Mouse (Mus musculus) telencephalon, adult 2 months (tissue): ENCODE measurements at regions not wholly inside any gene's neighbourhood (a gene's known extent, or its start where the extent isn't known, plus 50 kb on each side); places are given as distances from the start of the nearest gene placed in this dataset.

Experiments
- DNase-seq: peaks from one replicate; pipeline ENCODE4 v3.0.0-alpha.2; 2011; ENCODE audit warnings: low read depth, low spot score

DNA sequence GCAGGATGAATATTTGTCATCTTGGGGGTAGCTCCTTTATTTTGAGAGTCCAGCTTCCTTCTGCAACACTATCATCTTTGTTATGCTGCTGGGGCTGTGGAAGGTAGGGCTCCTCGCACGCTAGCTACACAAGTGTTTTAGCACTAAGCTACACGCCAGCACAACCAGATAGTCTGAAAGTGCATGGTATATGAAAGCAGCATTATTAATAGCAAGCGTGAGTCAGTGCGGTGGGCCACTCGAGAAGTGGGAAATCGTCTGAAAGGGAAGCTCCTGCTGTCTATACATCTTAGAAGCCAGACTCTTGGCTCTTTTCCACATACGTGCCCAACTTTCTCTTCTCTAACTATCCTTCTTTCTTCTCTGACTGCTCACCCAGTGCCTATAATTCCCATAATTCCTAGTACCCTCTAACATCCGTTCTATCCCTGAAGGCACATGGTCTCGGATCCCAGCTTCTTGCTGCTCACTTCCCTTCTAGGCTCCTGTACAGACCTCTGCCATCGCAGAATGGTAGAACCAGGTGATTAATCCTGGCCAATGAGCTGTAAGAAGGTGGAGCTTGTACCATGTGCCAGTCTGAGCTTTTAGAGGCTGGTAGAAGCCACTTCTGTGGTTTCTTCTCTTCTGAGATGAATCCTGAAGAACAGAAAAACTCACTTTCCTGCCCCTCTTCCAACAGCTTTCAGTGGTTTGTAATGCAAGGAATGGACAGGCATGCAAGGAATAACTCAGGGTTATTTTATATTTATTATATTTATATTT lies 55.5 kb downstream of the E030025P04Rik start:
- DNase-seq: peak; percentile 43

DNA sequence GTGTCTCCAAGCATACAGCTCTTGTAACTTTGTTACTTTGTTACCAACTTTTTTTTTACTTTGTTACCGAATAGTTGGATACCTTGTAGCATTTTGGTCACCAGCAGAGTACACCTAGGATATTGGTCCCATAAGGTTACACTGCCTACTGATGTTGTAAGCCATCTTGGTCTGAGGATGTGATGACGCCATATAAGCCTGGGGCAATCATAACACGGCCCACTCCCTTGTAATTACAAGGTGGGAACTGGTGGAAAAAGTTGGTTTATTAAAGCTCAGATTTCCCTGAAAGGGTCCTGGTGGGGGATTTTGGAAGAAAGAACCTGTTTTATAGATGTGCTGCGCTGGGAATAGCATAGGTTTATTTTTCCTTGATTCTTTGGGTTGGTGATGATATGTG lies 62.2 kb downstream of the E030025P04Rik start:
- DNase-seq: no peak

DNA sequence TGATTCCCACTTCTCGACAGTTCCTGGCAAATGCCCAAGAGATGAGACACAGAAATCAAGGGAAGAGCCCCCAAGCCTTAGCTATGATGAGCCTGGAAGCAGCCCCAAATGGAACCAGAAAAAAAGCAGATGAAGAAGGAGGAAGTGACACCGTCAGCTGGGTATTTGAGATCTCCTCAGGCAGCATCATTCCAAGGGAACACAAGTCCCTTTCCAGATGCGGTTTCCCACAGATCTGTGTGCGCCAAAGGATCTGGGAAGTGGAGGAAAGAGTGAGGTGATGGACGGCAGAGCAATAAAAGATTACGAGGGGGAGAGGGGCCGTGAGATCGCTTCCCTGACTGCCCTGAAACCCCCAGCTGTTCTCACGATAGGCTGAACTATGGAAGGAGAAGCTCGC lies 62.7 kb downstream of the E030025P04Rik start:
- DNase-seq: no peak

DNA sequence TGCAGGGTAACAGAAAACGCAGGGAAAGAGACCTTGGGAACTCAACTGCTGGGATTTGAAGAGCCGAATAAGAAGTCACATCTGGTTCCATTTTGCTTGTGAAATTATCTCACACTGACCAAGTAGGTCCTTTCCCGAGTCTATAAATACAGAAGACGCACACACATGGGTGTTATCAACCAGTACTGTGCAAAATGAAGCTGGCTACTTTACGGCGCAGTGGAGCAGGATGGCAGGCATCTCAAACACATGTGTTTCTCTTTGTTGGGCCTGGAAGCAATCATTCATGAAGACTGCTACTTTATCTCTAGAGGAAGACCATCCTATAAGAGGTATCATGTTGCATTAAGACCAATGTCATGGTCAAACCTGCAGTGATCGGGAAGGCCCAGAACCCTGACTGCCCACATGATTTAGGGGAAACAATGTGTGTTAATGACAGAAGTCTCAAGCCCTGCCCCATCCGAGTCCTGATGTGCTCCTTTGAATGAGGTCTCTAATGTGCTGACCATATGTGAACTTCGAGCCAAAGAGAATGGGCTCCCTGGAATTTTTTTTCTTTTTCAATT lies 63.2 kb downstream of the E030025P04Rik start:
- DNase-seq: no peak

DNA sequence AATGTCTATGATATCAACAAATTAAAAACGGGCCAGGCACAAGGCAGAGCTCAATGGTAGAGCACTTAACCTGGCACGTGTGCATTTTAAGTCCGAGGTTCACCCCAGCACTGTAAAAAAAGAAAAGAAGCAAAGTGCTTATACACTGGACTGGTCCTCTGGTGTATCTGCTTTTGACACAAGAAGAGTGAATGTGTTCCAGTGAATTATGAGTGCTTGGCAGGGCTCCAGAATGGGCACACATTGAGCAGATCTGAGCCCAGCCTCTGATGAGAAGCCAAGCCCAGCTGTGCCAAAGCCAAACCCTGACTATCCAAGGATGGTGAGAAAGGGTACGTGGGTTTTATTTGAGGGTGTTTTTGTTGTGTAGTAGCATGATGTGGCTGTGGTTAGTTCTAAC lies 64.7 kb downstream of the E030025P04Rik start:
- DNase-seq: no peak

DNA sequence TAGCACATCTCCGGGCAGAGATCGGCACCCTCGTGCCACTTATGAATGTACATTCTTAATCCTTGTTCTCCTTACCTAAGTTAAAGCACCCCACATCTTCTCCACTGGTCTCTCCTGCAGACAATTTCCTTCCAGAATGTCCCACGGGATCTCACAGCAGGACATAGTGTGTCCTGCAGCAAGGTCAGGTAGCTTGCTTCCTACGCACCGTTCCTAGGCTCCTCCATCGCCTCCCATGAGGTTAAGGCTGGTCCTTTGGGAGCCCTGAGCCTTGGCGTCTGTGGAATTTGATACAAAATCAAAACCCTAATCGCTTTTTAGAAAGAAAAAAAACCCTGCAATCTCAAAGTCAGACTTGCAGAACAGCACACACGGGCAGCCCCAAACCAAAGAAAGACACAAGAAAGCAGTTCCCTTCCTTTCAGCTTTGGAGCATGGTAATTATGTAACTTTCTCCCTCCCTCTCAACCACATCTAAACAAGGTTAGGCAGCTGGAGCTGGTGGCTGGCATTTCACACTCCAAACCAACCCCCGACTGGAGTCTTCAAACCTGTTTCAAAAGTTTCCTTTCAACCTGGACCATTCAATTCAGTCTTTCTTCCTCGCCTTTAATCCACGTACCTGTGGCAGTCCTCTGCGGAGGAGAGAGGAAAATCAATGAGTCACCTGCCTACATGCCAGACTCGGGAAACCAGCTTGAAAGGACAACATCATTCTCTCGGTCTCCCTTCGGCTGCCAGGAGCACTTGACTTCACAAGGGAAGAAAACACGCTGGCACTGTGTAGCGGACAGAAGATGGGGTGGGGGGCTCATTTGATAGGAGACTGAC lies 67.4 kb downstream of the E030025P04Rik start:
- no peak for DNase-seq

DNA sequence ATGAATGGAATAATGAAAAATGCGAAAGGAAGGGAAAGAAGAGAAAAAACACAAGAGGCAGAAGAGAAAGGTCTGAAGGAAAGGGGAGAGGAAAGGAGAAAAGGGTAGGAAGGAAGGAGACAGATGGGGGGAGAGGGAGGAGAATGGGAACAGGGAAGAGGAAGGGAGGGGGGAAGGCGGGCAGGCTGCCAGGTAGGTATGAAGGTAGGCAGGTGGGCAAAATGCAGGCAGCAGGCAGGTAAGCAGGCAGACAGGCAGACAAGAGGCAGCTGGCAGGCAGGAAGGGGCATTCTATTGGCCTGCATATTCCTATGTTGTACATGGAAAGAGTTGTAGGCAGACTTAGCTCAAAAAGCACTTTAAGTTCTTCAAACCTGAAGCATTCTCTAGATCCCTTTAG lies 72.8 kb downstream of the E030025P04Rik start:
- no peak for DNase-seq

DNA sequence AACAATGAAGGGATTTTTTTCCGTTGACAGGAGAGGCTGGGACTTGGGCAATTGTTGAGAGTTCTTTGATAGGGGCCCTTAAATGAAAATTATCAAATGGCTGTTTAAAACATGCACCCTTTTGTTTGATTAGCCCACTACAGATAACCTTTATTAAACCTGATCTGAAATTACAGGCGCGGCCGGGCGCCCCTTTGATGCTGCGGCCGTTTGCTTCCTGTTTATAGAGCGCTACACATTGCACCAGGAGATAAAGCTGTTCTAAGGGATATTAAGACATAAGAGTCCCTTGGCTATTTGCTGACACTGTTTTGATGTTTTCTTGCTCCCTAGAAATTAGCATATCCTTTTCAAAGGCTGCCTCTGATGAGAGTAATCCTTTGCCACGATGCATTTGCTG lies 73.8 kb downstream of the E030025P04Rik start:
- DNase-seq: no peak

DNA sequence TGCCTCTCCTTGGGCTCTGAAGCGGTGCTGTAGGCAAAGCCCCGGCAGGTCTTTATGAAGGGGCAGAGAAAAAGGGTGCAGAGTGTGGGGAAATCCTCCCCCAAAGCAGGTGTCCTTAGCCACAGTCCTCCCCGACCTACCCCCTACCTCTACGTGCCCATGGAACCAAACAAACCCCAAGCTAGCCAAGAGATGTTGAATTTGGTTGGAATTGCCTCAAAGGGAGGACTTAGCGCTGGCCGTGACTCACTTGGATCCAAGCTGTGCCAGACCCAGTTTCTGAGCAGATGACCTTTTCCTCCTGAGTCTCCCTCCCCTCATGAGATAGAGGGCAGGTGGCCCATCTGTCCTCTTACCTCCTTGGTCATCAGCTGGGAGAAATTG lies 74.9 kb downstream of the E030025P04Rik start:
- no peak for DNase-seq

DNA sequence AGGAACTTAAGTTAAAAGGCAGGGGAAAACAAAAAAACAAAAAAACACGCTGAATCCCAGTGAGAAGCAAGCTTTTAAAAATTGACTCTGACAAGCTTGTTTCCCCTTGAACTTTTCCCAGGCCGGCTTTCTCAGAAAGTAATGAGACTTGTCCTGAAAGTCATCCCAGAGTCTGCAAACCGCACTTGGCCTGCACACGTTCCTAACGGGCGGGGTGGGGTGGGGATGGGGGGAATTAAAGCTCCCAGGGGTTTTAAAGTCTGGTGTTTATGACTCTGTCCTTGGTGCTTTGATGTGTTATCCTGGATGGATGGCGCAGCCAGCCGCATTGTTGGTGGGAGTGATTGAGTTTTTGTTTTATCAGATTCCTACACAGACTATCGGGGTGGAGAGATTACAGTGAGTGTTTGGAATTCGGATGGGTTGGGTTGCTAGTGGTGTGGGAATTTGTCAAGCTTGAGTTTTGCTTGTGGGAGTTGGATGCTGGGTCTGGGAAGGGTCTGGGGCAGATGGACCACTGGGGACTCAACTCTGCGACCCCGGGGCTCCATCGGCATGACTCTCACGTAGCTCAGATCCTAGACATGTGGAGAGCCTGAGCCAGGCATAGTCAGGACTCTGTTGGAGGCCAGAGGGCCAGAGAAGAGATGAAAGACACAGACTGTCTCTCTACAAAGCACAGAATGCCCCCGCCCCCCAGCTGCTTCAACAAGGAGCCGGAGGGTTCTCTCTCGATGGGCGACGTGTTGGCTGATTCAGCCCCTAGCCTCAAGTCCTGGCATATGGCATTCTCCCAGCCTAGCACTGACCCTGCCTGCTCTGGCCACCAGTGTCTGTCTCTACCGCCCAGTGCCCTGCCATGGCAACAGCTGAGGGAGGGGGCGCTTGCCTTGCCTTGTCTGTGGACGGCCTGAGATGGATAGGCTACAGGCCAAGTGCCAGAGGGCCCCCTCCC lies 75.5 kb downstream of the E030025P04Rik start:
- DNase-seq: no peak

DNA sequence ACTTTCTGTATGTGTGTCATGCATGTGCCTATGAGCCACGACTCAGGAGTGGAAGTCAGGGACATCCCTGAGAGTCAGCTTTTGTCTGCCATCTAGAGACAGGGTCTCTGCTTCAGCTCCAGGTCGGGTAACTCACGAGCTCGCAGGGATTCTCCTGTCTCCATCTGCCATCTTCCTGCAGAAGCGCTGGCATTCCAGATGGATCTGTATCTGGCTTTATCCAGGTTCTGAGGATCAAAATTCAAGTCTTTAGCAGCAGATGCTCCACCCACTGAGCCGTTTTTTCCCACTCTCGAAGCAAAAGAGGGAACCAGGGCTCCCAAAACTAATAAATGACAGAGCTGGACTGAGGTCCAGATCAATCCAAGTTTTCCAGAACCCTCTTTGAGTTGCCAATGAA lies 76.4 kb downstream of the E030025P04Rik start:
- no peak for DNase-seq

DNA sequence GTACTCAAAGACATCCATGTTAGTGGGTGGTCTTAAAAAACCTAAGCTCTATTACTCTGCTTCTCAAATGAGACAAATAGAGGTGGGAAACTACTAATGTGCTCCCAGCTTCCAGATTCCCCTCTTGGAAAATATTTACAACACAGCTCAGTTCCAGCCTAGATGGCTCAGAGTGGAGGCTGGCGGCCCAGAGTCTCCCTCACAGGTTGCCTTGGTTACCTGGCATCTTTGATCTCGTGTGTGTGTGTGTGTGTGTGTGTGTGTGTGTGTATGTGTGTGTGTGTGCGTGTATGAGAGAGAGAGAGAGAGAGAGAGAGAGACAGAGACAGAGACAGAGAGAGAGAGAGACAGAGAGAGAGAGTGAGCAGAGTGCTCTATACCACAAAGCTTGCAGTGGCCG lies 82.2 kb downstream of the E030025P04Rik start:
- DNase-seq: no peak

DNA sequence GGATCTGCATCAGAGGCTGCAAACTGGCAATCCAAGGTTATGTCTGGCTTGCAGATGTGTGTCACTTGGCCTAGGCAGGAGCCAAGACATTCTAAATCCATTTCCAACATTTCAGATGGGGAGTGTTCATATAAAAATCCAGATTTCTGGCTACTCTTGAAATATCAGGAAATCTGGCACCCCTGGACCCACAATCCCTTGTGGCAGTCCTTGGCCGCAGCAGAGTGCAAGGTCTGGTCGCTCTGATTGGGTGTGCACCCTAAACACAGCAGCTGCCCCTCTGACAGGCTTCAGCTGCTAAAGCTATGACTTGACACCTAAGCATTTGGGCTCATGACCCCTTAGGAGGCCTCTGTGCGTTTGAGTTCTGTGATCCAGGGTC lies 83.7 kb downstream of the E030025P04Rik start:
- no peak for DNase-seq

DNA sequence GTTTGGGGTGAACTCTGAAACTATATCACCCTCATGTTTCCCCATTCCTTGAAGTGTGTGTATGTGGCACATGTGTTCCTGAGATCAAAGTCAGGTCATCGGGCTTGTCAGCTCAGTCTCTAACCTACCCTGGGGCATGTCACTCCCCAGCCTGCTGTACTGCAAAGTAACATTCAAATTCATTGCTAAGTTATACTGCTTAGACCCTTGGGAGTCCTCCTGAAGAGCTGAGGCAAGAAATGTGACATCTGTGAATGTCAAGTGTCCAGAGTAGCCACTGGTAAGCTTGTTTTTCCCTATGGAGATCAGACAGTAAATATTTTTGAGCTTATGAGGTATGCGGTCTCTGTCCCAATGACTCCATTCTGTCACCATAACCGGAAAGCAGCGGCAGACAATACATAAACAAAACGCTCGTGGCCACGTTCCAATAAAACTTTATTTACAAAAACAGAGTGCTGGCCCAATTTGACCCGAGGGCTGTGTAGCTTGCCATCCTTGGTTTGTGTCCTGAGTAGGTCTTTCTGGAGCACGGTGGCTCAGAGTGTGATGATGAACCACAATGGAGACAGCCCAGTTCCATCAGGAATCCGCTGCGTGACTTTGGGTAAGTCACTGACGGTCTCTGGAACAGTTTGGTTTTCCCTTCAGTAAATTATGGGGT lies 84.2 kb downstream of the E030025P04Rik start:
- DNase-seq: no peak

DNA sequence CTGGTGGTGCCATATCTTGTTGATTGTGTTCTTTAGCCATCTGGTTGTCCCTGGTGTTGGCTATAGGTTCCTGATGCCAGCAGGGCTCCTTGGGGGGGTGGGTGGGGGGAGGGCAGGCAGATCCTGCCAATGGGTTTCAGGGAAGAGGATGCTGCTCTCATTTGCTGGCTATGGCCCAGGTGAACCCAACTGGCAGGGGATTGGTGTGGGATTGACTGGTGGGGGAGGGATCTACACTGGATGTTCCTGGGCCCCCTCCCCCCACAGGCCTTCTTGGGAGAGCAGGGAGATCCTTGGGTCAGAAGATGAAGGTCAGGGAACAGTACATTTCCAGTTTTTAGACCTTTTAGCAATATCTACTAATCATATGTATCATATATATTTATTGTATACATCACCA lies 86.1 kb downstream of the E030025P04Rik start:
- no peak for DNase-seq

DNA sequence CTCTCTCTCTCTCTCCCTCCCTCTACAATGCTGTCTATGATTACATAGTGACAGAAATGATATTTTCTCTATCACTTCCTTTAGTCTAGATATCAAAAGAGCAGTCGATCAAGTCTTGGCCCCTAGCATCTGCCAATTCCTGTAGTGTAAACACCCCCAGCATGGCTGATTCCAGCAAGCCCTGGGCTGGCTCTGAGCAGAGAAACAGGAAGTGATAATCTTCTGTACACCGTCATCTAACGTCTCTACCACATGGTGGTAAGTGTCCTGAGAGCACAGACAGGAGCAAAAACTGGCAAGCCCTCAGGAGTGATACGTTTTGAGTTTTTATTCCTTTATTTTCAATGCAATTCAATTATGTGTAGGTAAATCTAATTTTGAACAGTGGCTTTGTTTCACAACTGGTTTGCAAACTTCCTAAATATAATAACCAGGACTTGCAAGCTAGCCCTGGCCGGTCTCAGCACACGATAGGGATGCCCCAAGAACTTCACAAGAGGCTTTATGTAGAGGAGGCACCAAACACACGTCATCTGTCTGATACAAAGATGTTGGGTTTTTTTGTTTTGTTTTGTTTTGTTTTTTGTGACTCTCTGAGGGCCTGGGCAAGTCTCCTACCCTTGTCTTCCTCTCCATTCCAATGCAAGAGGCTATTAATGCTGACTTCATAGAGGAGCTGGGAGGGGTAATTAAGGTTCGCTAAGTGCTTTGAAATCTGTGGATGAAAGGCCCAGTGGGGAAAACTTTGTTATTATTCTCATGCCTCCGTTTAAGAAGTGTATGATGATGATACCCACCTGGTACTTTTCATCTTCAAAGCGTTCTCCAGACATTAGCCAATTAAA lies 95.7 kb downstream of the E030025P04Rik start:
- DNase-seq: no peak

DNA sequence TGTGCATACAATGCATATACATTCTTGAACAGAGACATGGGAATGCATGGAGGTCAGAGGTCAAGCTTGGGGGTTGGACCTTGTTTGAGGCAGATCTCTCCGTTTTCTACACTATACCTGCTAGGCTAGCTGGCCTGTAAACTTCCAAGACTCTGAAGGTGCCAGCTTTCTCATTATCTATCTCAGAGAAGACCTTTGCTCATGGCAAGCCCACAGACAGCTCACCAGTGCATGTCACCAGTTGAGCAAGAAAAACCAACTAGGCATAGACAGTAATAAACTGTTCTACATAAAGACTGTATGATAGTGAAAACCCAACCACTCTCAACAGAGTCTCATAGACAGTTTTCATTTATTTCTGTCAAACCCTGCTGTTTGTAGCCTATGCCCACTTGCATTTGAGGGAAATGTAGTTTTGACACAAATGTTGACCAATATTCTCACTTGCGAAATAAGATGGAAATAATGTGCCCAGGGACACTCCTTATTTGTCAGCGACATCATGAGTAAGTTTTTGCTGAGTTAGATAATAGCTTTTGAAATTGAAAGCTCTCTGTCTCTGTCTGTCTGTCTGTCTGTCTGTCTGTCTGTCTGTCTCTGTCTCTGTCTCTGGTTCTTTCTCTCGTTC lies 96.6 kb downstream of the E030025P04Rik start:
- no peak for DNase-seq

DNA sequence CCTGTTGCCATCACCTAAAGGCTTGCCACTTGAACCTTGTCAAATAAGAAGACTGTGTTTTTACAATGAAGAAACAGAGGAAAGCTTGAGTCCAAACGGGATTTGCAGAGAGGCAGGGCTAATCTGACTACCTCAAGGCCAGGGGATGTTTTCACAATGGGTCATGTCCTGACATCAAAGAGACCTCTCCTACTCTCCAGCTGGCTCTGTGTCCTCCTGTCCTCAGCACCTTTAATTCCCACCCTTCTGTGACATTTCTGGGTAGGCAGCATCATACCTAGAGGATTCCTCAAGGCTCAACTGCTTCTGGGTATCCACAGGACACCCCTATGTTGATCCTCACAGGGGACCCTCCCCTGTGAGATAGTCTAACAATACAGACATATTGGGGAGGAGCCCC lies 97.7 kb downstream of the E030025P04Rik start:
- no peak for DNase-seq

DNA sequence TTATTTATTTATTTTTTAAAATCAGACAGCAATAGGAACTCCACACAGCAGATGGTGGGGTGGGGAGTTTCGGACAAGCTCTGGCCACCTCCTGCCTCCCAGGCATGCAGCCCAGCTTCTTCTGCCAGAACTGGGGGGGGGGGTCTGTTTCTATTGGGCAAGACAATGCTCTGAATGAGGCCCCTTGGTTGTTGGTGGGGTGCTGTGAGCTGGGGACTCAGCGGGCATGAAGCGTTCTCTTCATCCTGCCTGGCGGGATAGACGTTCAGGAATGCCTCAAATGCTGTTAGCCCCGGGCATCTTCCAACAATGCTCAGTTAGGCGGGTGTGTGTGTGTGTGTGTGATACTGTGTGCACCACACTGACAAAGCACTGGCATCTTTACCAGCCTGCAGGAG lies 103.7 kb downstream of the E030025P04Rik start:
- DNase-seq: no peak
